Mouse (Mus musculus): ENCODE measurements around the gene Il22ra2.

Gene Il22ra2

GRCm38 (mm10) chr10:19600093-19600420 lies 21.7 kb upstream of the Il22ra2 start:
- DNase-seq (ENCODE audit: low read depth, low spot score), result no peak

DNA sequence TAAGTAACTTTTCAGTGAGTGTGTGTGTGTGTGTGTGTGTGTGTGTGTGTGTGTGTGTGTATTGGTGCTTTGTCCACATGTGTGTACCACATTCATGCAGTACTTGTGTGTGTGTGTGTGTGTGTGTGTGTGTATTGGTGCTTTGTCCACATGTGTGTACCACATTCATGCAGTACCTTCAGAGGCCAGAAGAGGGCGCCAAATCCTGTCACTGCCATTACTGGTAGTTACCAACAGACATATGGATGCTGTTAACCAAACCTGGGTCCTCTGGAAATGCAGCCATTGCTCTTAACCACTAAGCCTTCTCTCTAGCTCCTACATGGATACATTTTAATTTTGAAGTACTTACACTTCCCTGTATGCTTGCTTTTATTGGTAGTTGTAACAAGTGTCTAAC lies 20.3 kb upstream of the Il22ra2 start:
- DNase-seq (ENCODE audit: low read depth, low spot score), result peak; percentile 72

GRCm38 (mm10) chr10:19603231-19603630 lies 18.6 kb upstream of the Il22ra2 start:
- DNase-seq (ENCODE audit: low read depth, low spot score), result no peak

DNA sequence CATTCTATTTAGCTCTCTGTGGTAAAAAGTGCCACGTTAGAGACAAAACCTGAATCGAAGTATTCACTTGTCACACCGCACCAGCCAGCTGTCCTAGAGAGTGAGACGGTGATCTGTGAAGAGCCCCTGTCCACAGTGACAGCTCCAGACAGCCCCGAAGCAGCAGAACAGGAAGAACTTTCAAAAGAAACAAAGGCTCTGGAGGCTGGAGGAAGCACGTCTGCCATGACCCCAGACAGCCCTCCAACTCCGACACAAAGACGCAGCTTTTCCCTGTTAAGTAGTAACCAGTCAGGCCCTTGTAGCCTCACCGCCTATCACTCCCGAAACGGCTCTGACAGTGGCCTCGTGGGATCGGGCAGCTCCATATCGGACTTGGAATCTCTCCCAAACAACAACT lies 12.7 kb upstream of the Il22ra2 start:
- no peak for DNase-seq (ENCODE audit: low read depth, low spot score)

- DNase-seq (ENCODE audit: low read depth, low spot score), result no peak
These were observed 10.2 kb upstream of the Il22ra2 start for GRCm38 (mm10) chr10:19611616-19612015.

DNA sequence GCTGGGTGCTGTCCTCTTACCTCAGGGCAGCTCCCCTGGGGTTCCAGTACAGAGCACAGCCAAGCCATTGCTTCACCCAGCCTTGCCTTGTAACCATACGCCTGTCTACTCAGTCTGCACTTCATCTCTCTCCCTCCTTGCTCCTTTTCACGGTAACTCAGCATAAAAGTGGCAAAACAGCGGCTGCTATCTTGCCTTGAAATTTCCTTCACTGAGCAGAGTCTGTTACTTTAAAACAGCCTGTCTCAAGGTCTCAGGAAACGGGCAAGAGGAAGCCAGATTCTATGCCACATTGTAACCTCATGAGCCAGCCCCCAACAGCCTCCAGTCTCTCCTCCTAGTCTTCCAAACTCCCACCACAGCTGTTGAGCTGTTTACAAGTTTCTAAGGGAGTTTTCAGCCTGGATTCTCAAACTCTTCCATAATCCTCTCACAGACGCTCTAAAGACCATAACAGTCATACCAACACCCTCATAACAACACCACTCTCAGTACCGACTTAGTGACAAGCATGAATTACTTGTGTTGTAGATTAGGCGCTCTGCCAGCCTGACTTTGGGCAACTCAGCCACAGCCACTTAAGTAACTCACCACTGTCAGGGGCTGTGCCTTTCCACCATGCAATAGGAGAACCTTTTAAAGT lies 8.6 kb upstream of the Il22ra2 start:
- DNase-seq (ENCODE audit: low read depth, low spot score), result no peak

GRCm38 (mm10) chr10:19619736-19620135 lies 2.1 kb upstream of the Il22ra2 start:
- DNase-seq (ENCODE audit: low read depth, low spot score), result no peak

DNA sequence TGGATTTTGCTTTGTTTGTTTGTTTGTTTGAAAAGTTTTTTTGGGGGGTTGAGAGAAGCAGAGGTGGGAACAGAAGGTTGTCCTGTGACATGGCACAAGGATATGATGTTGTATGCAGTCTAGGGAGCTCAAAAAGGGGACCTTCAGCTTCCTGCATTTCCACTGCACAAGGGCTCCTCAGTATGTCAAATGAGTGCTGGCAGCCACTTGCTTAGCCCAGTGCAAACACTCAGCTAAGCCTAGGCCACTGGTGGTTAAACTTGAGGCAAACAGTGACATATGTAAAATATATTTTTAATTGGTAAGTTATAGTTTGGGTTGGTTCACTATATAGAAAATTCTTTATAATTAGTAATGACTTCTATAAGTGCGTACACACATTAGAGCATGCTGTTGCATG lies 2.8 kb downstream of the Il22ra2 start:
- DNase-seq (ENCODE audit: low read depth, low spot score), result no peak

DNA sequence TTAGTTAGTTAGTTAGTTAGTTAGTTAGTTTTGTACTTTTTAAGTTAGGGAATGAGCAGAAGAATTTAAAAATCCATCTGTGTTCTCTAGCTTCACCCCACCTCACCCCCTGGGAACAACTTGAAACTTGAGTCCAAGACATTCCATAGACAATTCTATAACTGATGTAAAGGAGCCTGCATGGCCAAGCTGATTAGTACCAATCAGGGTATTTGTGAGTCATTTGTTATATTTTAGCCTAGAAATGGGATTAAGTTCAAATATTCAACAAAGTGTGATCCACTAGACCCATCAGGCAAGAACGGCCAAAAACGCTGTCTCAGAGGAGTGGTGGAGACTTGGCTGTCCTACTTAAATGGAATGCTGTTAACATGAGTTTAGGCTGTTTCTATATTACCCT lies 5.5 kb downstream of the Il22ra2 start:
- DNase-seq (ENCODE audit: low read depth, low spot score), result no peak

GRCm38 (mm10) chr10:19627748-19628147 lies 6.0 kb downstream of the Il22ra2 start:
- no peak for DNase-seq (ENCODE audit: low read depth, low spot score)

DNA sequence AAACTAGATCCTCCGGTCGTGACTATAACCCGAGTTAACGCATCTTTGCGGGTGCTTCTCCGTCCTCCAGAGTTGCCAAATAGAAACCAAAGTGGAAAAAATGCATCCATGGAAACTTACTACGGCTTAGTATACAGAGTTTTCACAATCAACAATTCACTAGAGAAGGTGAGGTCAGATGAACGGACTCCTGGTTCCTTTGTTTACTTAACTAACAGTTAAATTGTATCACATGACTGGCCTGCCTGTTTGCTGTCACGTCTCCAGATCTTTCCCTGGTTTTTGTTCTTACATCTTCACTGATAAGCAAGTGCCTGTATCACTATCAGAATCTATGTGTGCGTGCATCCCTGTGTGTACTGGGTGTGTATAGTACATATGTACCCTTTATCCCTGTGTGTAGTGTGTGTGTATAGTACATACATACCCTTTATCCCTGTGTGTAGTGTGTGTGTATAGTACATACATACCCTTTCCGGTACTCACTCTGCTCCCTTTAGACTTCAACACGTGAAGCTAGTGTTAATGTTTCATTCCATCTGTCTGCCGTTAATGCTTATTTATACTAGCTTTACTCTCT lies 9.9 kb downstream of the Il22ra2 start:
- DNase-seq (ENCODE audit: low read depth, low spot score), result no peak

DNA sequence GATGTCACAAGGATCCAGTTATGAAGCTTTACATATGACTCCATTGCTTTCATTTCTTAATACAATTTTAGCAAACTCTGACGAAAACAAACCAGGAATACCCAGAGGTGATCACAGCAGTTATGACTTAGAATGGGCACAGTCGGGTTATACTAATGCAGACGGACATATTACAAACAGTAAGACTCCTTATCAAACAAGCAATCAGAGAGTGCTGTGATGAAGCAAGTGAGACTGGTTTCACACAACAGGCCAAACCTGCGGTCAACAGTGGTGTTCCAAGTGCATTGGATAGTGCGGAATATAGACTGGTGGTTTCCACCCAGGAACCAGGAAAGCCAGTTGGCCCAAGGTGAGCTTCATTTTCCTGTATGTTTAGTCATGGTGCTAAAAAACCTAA lies 17.1 kb downstream of the Il22ra2 start:
- no peak for DNase-seq (ENCODE audit: low read depth, low spot score)

- DNase-seq (ENCODE audit: low read depth, low spot score), result no peak
These were observed 17.8 kb downstream of the Il22ra2 start for GRCm38 (mm10) chr10:19639630-19640029.

- DNase-seq (ENCODE audit: low read depth, low spot score), result no peak
These were observed 23.3 kb downstream of the Il22ra2 start for GRCm38 (mm10) chr10:19645119-19645518.

GRCm38 (mm10) chr10:19657426-19657825 lies 35.6 kb downstream of the Il22ra2 start:
- no peak for DNase-seq (ENCODE audit: low read depth, low spot score)

DNA sequence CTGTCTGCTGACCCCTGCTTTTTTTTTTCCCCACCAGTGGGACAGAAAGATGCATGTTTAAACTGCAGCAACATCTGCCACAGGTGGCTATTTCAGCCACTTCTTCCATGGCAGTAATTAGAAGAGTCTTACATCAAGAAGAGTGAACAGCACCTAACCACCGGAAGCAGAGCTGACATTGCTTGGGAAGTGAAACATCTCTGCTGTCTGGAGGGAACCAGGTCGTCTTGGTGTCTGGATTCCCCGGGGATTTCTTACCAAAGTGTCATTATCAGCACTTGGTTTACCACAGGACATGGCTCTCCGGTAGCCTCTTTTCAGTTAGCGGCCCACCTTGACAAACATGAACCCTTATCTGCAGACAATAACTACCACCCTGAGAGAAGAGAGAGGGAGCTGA lies 38.2 kb downstream of the Il22ra2 start:
- no peak for DNase-seq (ENCODE audit: low read depth, low spot score)

DNA sequence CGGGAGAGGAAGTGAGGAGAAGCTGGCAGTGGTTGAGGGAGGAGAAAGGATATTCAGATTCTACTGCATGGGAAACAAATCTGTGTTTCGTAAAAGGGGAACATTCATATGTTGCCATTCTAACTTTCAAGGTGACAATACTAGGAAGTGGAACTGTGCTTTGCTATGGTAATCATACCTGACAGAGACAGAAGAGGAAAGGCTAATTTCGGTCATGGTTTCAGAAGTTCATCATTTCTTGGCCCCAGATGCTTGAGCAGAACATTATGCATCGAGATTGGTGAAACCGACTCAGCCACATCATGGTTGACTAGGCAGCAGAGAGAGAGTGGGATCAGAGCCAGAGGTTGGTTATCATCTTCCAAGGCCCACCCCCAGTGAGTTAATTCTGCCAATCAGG lies 47.2 kb downstream of the Il22ra2 start:
- DNase-seq (ENCODE audit: low read depth, low spot score), result no peak

DNA sequence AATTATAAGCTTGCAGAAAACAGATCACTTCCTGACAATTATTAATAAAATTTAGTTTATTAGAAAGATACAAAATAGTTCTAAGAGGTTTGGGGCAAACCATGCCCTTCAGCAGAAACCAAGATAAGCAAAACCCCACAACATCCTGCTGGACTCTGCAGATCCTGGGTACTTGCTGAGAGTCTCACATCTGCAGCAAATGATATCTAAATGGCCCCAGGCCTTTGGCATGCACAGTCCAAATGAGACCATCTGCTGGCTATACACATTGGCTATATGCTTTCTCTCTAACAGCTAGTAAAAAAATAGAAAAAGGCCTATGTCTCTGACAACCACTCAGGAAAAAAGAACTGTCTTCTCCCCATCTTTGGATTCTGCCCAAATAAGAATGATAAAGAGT lies 50.2 kb downstream of the Il22ra2 start:
- DNase-seq (ENCODE audit: low read depth, low spot score), result no peak

DNA sequence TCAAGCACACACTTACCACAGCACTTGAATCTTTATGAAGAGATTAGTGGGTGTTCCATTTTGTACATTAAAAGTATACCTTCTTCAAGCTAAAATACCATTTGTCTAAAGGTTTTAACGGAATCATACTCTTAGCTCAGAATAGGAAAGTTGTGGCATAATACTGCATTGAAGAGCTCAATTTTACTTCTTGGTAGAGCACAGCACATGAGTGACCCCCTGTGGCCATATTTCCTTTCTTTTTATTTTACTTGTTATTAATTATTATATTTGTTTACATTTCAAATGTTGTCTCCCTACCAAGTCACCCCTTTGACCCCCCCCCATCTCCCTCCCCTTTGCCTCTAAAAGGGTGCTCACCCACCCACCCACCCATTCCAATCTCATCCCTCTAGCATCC lies 51.3 kb downstream of the Il22ra2 start:
- no peak for DNase-seq (ENCODE audit: low read depth, low spot score)

Measured in R1 (cell line).